Mouse (Mus musculus) cerebellum, adult 2 months (tissue): ENCODE measurements around the gene Fgfrl1.

Experiments used
- CTCF ChIP-seq: fragments of 200-500 bp; IDR thresholded peaks from 2 replicates; pipeline ENCODE4 v1.5.1; 2011; ENCODE audit warnings: low read depth, mild to moderate bottlenecking, control low read depth, low read length, moderate library complexity, borderline replicate concordance; ENCODE audit not compliant: insufficient read depth
- POLR2A ChIP-seq: fragments of 200-500 bp; IDR thresholded peaks from 2 replicates; pipeline ENCODE4 v1.6.1; 2011; ENCODE audit warnings: low read length, control low read depth, borderline replicate concordance; ENCODE audit not compliant: insufficient read depth

- TF ChIP-seq POLR2A (no peak), CTCF (no peak)
These were observed 27.6 kb downstream of the Fgfrl1 start for GRCm38 (mm10) chr5:108719761-108720160.
